Mouse (Mus musculus): ENCODE data around the gene Cul4a.

GRCm38 (mm10) chr8:13156327-13157097 lies 51.1 kb downstream of the Cul4a start:
- TF ChIP-seq POLR2A (IDR thresholded peaks at IDR 0.05; ENCODE audit: low read depth, low read length) (no peak), CTCF (IDR thresholded peaks at IDR 0.05; ENCODE audit: borderline replicate concordance, insufficient read depth, low read length) (no peak)

Data from embryonic fibroblast, embryonic 13.5 days (primary cell).